Mouse (Mus musculus): ENCODE results near the gene Tmod1. TPM values are rescaled to one million over a fixed set of nuclear protein-coding genes. Genes with fewer than 3 reads are reported as not detected.

The Tmod1 gene
- polyA plus RNA-seq, 1 experiment: 5.2 TPM

- Histone ChIP-seq H3K4me1 (ENCODE audit: control insufficient read depth, insufficient read depth, insufficient read length) (no peaks in the 10 kb centered on the region), H3K4me3 (ENCODE audit: extremely low read depth, insufficient read depth, insufficient read length) (no peak overlapping the region), H3K27ac (ENCODE audit: insufficient read depth, low read length) (no peak overlapping the region), H3K27me3 (ENCODE audit: control insufficient read depth, insufficient read depth, low read length) (no peaks in the 10 kb centered on the region), H3K36me3 (ENCODE audit: control insufficient read depth, insufficient read depth, low read length) (no peaks in the 10 kb centered on the region)
- TF ChIP-seq CTCF (IDR thresholded peaks at IDR 0.05; ENCODE audit: extremely low read depth, insufficient read depth, insufficient read length, insufficient replicate concordance): no peak
- TF ChIP-seq POLR2A (IDR thresholded peaks at IDR 0.05; ENCODE audit: low read depth, low read length): no peak
- no peak for DNase-seq (ENCODE audit: low read depth in 1 of 2, low spot score in 2 of 2)
- 78% methylated on average over 8 of the region's 8 CpGs for WGBS
Observed at GRCm38 (mm10) chr4:46065695-46066340, 27.1 kb downstream of the Tmod1 start.

- no peak for DNase-seq (ENCODE audit: low read depth in 1 of 2, low spot score in 2 of 2)
- Histone ChIP-seq H3K27ac (ENCODE audit: insufficient read depth, low read length) (no peak overlapping the region), H3K4me3 (ENCODE audit: extremely low read depth, insufficient read depth, insufficient read length) (no peak overlapping the region), H3K4me1 (ENCODE audit: control insufficient read depth, insufficient read depth, insufficient read length) (no peaks in the 10 kb centered on the region), H3K36me3 (ENCODE audit: control insufficient read depth, insufficient read depth, low read length) (no peaks in the 10 kb centered on the region), H3K27me3 (ENCODE audit: control insufficient read depth, insufficient read depth, low read length) (no peaks in the 10 kb centered on the region)
- TF ChIP-seq CTCF (IDR thresholded peaks at IDR 0.05; ENCODE audit: extremely low read depth, insufficient read depth, insufficient read length, insufficient replicate concordance) (no peak), POLR2A (IDR thresholded peaks at IDR 0.05; ENCODE audit: low read depth, low read length) (no peak)
- WGBS: 87% methylated on average over 3 of the region's 3 CpGs
Observed at GRCm38 (mm10) chr4:46068060-46068459, 29.3 kb downstream of the Tmod1 start.

DNA sequence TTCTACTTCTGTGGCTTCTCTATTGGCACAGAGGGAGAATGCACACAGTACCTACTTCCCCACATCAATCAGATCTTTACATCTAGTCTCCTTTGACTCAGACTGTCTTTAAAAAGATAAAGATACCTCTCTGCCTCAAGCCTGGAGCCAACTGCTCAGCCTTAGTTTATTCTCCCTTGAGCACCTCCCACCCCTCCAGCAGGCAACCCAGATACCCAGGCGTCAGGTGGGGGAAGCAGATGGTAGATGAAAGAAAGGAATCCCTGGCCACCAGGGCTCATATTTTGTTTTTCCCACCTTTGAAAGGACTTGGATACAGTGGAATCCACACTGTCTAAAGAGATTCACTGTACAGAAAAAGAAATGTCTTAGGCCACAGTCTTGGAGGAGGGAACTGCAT is 29.8 kb downstream of the Tmod1 start:
- H3K27ac ChIP-seq (ENCODE audit: insufficient read depth, low read length): no peak overlapping the region
- DNase-seq (ENCODE audit: low read depth in 1 of 2, low spot score in 2 of 2): no peak
- no peaks in the 10 kb centered on the region for H3K4me1 ChIP-seq (ENCODE audit: control insufficient read depth, insufficient read depth, insufficient read length)
- H3K27me3 ChIP-seq (ENCODE audit: control insufficient read depth, insufficient read depth, low read length): no peaks in the 10 kb centered on the region
- no peak for TF ChIP-seq CTCF (IDR thresholded peaks at IDR 0.05; ENCODE audit: extremely low read depth, insufficient read depth, insufficient read length, insufficient replicate concordance)
- no peak for TF ChIP-seq POLR2A (IDR thresholded peaks at IDR 0.05; ENCODE audit: low read depth, low read length)
- 58% methylated on average over 1 of the region's 1 CpGs for WGBS
- H3K36me3 ChIP-seq (ENCODE audit: control insufficient read depth, insufficient read depth, low read length): no peaks in the 10 kb centered on the region
- H3K4me3 ChIP-seq (ENCODE audit: extremely low read depth, insufficient read depth, insufficient read length): no peak overlapping the region

DNA sequence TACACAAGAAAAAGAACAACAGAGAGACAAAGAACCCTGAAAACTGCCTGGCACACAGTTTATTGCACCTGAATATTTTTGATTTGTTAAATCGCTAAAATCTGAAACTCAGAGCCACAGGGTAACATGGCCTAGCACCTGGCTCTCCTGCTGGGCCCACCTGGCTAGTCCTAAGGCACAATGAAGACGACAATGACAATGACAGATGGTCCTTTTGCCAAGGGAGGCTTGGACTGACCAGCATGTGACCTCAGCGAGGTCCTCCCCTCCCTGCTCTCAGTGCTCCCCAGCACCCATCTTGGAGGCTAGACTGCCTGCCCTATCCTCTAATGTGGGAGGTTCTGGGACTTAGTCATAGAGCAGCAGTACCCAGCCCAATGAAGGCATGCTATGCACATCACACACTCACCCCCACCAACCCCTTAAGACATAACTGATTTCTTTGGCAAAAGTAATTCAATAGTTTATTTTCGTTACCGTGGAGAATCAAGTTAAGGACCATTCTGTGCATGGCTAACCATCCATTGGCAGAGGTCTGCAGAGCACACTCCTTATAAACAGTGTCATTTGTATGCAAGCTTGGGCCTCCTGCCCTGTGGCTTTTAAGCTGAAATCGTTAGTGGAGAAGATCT is 31.2 kb downstream of the Tmod1 start:
- 89% methylated on average over 6 of the region's 6 CpGs for WGBS
- no peaks in the 10 kb centered on the region for H3K4me1 ChIP-seq (ENCODE audit: control insufficient read depth, insufficient read depth, insufficient read length)
- no peak for TF ChIP-seq CTCF (IDR thresholded peaks at IDR 0.05; ENCODE audit: extremely low read depth, insufficient read depth, insufficient read length, insufficient replicate concordance)
- no peak for TF ChIP-seq POLR2A (IDR thresholded peaks at IDR 0.05; ENCODE audit: low read depth, low read length)
- no peaks in the 10 kb centered on the region for H3K36me3 ChIP-seq (ENCODE audit: control insufficient read depth, insufficient read depth, low read length)
- no peak overlapping the region for H3K4me3 ChIP-seq (ENCODE audit: extremely low read depth, insufficient read depth, insufficient read length)
- no peaks in the 10 kb centered on the region for H3K27me3 ChIP-seq (ENCODE audit: control insufficient read depth, insufficient read depth, low read length)
- no peak overlapping the region for H3K27ac ChIP-seq (ENCODE audit: insufficient read depth, low read length)
- no peak for DNase-seq (ENCODE audit: low read depth in 1 of 2, low spot score in 2 of 2)

GRCm38 (mm10) chr4:46072631-46073030 is 33.9 kb downstream of the Tmod1 start:
- Histone ChIP-seq H3K4me3 (ENCODE audit: extremely low read depth, insufficient read depth, insufficient read length) (no peak overlapping the region), H3K36me3 (ENCODE audit: control insufficient read depth, insufficient read depth, low read length) (no peaks in the 10 kb centered on the region), H3K27me3 (ENCODE audit: control insufficient read depth, insufficient read depth, low read length) (no peaks in the 10 kb centered on the region), H3K27ac (ENCODE audit: insufficient read depth, low read length) (no peak overlapping the region), H3K4me1 (ENCODE audit: control insufficient read depth, insufficient read depth, insufficient read length) (no peaks in the 10 kb centered on the region)
- TF ChIP-seq CTCF (IDR thresholded peaks at IDR 0.05; ENCODE audit: extremely low read depth, insufficient read depth, insufficient read length, insufficient replicate concordance) (no peak), POLR2A (IDR thresholded peaks at IDR 0.05; ENCODE audit: low read depth, low read length) (no peak)
- 87% methylated on average over 6 of the region's 6 CpGs for WGBS
- DNase-seq (ENCODE audit: low read depth in 1 of 2, low spot score in 2 of 2): no peak

GRCm38 (mm10) chr4:46073736-46074135 is 35.0 kb downstream of the Tmod1 start:
- no peaks in the 10 kb centered on the region for H3K27me3 ChIP-seq (ENCODE audit: control insufficient read depth, insufficient read depth, low read length)
- no peak overlapping the region for H3K27ac ChIP-seq (ENCODE audit: insufficient read depth, low read length)
- H3K4me3 ChIP-seq (ENCODE audit: extremely low read depth, insufficient read depth, insufficient read length): no peak overlapping the region
- no peaks in the 10 kb centered on the region for H3K4me1 ChIP-seq (ENCODE audit: control insufficient read depth, insufficient read depth, insufficient read length)
- TF ChIP-seq POLR2A (IDR thresholded peaks at IDR 0.05; ENCODE audit: low read depth, low read length): no peak
- TF ChIP-seq CTCF (IDR thresholded peaks at IDR 0.05; ENCODE audit: extremely low read depth, insufficient read depth, insufficient read length, insufficient replicate concordance): no peak
- no peaks in the 10 kb centered on the region for H3K36me3 ChIP-seq (ENCODE audit: control insufficient read depth, insufficient read depth, low read length)
- no peak for DNase-seq (ENCODE audit: low read depth in 1 of 2, low spot score in 2 of 2)
- WGBS: 69% methylated on average over 4 of the region's 4 CpGs

GRCm38 (mm10) chr4:46075664-46076063 is 36.9 kb downstream of the Tmod1 start:
- Histone ChIP-seq H3K36me3 (ENCODE audit: control insufficient read depth, insufficient read depth, low read length) (no peaks in the 10 kb centered on the region), H3K27ac (ENCODE audit: insufficient read depth, low read length) (no peak overlapping the region), H3K4me1 (ENCODE audit: control insufficient read depth, insufficient read depth, insufficient read length) (no peaks in the 10 kb centered on the region), H3K27me3 (ENCODE audit: control insufficient read depth, insufficient read depth, low read length) (no peaks in the 10 kb centered on the region), H3K4me3 (ENCODE audit: extremely low read depth, insufficient read depth, insufficient read length) (no peak overlapping the region)
- no peak for DNase-seq (ENCODE audit: low read depth in 1 of 2, low spot score in 2 of 2)
- TF ChIP-seq CTCF (IDR thresholded peaks at IDR 0.05; ENCODE audit: extremely low read depth, insufficient read depth, insufficient read length, insufficient replicate concordance) (no peak), POLR2A (IDR thresholded peaks at IDR 0.05; ENCODE audit: low read depth, low read length) (no peak)
- WGBS: 86% methylated on average over 3 of the region's 3 CpGs

Measured in spleen, adult 2 months (tissue).